Mouse (Mus musculus): ENCODE data around the gene Cib3. TPM values are rescaled to one million over a fixed set of nuclear protein-coding genes. Genes with fewer than 3 reads are reported as not detected.

Gene Cib3
- polyA plus RNA-seq (2015; fragmentation: Nextera tagmentation; extraction: Ambion mirVana), result not detected in 2 replicates

DNA sequence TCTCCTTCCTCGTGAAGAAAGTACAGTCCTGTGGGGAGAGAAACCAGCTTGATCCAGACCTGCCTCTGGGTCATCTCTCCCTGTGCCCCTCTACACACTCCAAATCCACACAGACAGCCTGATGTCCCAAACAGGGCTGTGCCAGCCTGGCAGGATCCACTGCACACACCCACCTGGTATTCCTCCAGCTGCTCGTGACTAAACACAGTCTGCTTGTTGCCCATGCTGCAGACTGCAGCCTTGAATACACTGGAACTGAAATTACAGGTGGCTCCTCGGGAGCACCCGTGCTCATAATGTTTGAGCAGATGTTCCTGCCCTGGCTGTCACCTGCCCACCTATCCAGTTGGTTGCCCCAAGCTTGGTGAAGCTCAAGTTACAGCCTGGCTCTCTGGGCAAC, at the start of gene Cib3:
TSS of gene Cib3 (minus strand) at position 87 of the 400 bp plus-strand sequence.
- Histone ChIP-seq H3K9me3 (replicated peaks) (no peaks in the 10 kb centered on the region), H3K4me1 (no peaks in the 10 kb centered on the region), H3K36me3 (no peaks in the 10 kb centered on the region), H3K4me3 (replicated peaks) (no peak within 1 kb of the TSS), H3K27ac (replicated peaks) (no peak within 1 kb of the TSS), H3K27me3 (replicated peaks) (peaks cover 28% of the 10 kb centered on the region), H3K9ac (replicated peaks) (no peak within 1 kb of the TSS), H3K4me2 (no peak within 1 kb of the TSS)
- WGBS, result 62% methylated on average over 4 of the region's 4 CpGs
- ATAC-seq (ENCODE audit: low FRiP score), result no peak

DNA sequence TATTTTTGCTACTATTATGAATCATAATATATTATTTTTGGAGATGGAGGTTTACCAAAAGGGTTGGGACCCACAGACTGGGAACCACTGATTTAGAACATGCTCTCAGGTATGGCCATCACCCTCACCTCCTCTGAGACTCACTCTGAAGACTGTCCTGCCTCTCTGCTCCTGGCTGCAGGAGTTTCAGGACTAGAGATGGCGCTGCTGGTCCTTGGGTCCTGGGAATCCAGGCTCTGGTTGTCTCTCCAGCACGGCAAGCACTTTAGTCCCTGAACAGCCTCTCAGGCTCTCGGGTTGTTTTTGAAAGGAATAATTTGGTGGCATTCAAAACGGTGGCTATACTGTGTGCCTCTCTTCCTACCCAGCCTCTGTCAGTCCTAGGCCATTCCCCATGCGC, 49.2 kb upstream of the Cib3 start:
- 57% methylated on average over 5 of the region's 5 CpGs for WGBS
- no peak for ATAC-seq (ENCODE audit: low FRiP score)
- H3K9ac ChIP-seq (replicated peaks), result no peak overlapping the region
- no peak overlapping the region for H3K4me2 ChIP-seq
- no peak overlapping the region for H3K4me3 ChIP-seq (replicated peaks)
- H3K27ac ChIP-seq (replicated peaks), result no peak overlapping the region
- peaks cover 2% of the 10 kb centered on the region; the same call in 1 of the 2 replicates for H3K36me3 ChIP-seq
- H3K4me1 ChIP-seq, result no peaks in the 10 kb centered on the region
- H3K27me3 ChIP-seq (replicated peaks), result no peaks in the 10 kb centered on the region
- no peaks in the 10 kb centered on the region for H3K9me3 ChIP-seq (replicated peaks)

DNA sequence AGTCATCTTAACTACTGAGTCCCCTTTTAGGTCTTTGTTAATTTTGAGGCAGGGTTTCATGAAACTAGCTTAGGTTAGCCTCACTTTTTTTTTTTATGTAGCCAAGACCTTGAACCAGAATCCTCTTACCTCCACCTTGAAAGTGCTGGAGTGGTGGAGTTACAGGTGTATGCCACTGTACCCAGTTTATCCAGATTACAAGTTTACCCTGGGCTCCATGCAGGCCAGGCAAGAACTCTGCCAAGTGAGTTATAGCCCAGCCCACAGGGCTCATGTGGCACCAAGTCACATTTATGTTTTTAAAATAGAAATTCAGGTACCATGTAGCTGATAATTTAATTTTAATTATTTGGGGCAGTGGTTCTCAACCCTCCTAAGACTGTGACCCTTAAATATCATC, 48.8 kb upstream of the Cib3 start:
- H3K9ac ChIP-seq (replicated peaks), result no peak overlapping the region
- no peaks in the 10 kb centered on the region for H3K4me1 ChIP-seq
- no peaks in the 10 kb centered on the region for H3K9me3 ChIP-seq (replicated peaks)
- no peak overlapping the region for H3K4me2 ChIP-seq
- H3K4me3 ChIP-seq (replicated peaks), result no peak overlapping the region
- H3K36me3 ChIP-seq, result peaks cover 5% of the 10 kb centered on the region; the same call in 1 of the 2 replicates
- H3K27me3 ChIP-seq (replicated peaks), result no peaks in the 10 kb centered on the region
- no peak for ATAC-seq (ENCODE audit: low FRiP score)
- H3K27ac ChIP-seq (replicated peaks), result no peak overlapping the region

DNA sequence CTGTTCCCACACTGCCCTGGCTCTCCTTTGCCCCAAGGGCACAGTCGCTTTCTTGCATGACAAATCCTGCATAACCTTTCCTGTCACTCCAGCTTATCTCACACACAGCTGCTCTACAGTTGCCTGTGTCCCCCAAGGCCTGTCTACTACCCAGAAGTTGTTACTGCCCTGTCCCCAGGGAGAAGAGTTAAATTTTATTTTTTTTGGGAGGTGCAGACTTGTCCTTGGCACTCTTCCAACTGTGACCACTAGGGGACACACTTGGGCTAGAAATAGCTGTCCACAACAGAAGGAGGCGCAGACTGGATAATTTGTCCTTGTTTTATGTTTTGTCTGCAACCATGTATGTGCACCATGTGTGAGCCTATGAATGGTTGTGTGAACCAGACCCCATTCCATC, 48.4 kb upstream of the Cib3 start:
- Histone ChIP-seq H3K27me3 (replicated peaks) (no peaks in the 10 kb centered on the region), H3K9me3 (replicated peaks) (no peaks in the 10 kb centered on the region), H3K4me2 (no peak overlapping the region), H3K9ac (replicated peaks) (no peak overlapping the region), H3K36me3 (peaks cover 5% of the 10 kb centered on the region), H3K4me3 (replicated peaks) (no peak overlapping the region), H3K4me1 (no peaks in the 10 kb centered on the region), H3K27ac (replicated peaks) (no peak overlapping the region)
- ATAC-seq (ENCODE audit: low FRiP score), result peak; percentile 36; the same call in 1 of the 2 replicates
- 22% methylated on average over 2 of the region's 2 CpGs for WGBS

DNA sequence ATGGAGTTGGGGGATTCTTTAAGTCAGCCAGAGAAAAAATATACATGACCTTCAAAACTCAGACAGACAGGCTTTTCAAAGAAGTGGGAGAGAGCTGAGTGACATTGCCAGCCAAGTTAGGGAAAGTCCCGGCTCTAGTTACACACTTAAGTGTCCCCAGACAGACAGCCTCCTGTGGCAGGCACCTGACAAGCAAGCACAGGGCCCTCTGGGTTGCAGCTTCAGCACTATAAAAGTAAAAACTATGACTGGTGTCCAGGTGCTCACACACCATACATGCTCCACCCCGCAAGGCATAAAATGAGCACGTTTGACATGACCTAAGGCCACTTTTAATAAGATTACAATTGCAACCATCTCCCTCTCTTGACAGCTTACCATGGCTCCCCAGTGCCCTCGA, 47.9 kb upstream of the Cib3 start:
- no peak overlapping the region for H3K4me3 ChIP-seq (replicated peaks)
- no peak for ATAC-seq (ENCODE audit: low FRiP score)
- WGBS, result 46% methylated on average over 4 of the region's 4 CpGs
- H3K4me2 ChIP-seq, result no peak overlapping the region
- H3K9ac ChIP-seq (replicated peaks), result no peak overlapping the region
- peaks cover 7% of the 10 kb centered on the region for H3K36me3 ChIP-seq
- no peak overlapping the region for H3K27ac ChIP-seq (replicated peaks)
- no peaks in the 10 kb centered on the region for H3K9me3 ChIP-seq (replicated peaks)
- no peaks in the 10 kb centered on the region for H3K4me1 ChIP-seq
- no peaks in the 10 kb centered on the region for H3K27me3 ChIP-seq (replicated peaks)

DNA sequence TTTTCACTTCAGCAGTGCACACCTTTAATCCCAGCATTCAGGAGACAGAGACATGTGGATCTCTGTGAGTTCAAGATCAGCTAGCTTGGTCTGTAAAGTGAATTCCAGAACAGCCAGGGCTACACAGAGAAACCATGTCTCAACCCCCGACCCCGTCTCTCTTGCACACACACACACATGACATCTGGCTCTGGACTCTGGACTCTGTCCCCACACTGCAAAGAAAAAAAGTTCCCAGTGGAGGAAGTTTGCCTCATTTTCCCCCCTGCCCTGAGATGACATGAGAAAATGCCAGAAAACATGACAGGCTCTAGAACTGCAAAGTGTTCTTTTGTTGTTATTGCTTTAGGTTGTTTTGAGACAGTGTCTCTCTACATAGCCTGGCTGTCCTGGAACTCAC, 47.2 kb upstream of the Cib3 start:
- H3K36me3 ChIP-seq, result peaks cover 15% of the 10 kb centered on the region
- 61% methylated on average over 2 of the region's 2 CpGs for WGBS
- H3K27me3 ChIP-seq (replicated peaks), result no peaks in the 10 kb centered on the region
- ATAC-seq (ENCODE audit: low FRiP score), result no peak
- no peaks in the 10 kb centered on the region for H3K4me1 ChIP-seq
- H3K9ac ChIP-seq (replicated peaks), result no peak overlapping the region
- H3K27ac ChIP-seq (replicated peaks), result no peak overlapping the region
- H3K9me3 ChIP-seq (replicated peaks), result no peaks in the 10 kb centered on the region
- H3K4me2 ChIP-seq, result no peak overlapping the region
- H3K4me3 ChIP-seq (replicated peaks), result no peak overlapping the region

DNA sequence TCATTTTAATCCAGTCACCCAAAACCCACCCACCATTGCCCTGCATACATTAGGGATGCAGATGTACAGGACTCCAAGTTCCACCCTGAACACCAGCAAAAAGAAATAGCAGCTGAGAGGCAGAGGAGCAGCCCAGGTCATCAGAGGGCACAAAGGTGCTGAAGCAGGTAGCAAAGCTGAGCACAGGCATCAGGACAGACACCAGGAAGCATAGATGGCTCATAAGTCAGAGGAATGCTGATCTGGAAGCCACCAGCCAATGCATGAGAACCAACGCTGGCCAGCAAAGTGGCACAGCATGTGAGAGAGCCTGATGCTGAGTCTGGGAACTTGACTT, 45.2 kb upstream of the Cib3 start:
- ATAC-seq (ENCODE audit: low FRiP score), result no peak
- Histone ChIP-seq H3K9ac (replicated peaks) (no peak overlapping the region), H3K4me3 (replicated peaks) (no peak overlapping the region), H3K27me3 (replicated peaks) (no peaks in the 10 kb centered on the region), H3K9me3 (replicated peaks) (no peaks in the 10 kb centered on the region), H3K4me2 (no peak overlapping the region), H3K27ac (replicated peaks) (no peak overlapping the region), H3K4me1 (no peaks in the 10 kb centered on the region), H3K36me3 (peaks cover 32% of the 10 kb centered on the region)
- 79% methylated on average over 1 of the region's 1 CpGs for WGBS

DNA sequence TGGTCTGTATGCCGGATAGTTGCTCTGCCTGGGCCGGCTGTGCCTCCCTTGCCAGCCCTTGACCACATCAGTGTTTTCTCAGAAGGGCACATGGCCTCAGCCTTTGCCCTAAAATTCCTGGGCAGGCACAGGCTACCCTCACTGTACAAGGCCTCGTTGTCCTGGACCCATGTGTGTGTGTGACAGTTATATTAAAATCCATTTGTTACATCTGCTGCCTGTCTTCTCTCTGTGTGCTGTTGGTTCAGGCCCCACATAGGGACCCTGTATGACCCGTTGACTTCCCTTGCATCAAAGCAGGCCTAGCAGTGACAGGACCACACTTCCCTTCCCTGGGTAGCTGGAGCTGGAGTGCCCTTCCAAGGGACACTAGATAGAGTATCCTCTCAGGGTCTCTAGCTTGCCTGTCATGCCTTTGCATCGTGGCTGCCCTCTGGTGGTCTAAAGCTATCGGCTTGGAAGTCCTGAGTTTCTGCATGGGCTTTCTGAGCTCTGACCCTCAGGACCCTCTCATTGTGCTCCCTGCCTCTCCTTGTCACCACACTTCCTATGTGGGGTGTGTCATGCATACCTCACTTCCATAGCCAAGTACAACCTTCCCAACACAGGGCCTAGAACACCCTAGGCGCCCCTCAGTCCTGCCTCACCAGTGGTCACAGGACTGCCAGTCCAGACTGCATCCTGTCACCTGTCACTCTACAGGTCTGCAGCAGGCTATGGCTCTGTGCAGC, 44.7 kb upstream of the Cib3 start:
- Histone ChIP-seq H3K4me3 (replicated peaks) (no peak overlapping the region), H3K9ac (replicated peaks) (no peak overlapping the region), H3K36me3 (peaks cover 37% of the 10 kb centered on the region), H3K4me1 (no peaks in the 10 kb centered on the region), H3K27me3 (replicated peaks) (no peaks in the 10 kb centered on the region), H3K9me3 (replicated peaks) (no peaks in the 10 kb centered on the region), H3K27ac (replicated peaks) (no peak overlapping the region), H3K4me2 (no peak overlapping the region)
- WGBS, result 58% methylated on average over 7 of the region's 7 CpGs
- peak; percentile 20; the same call in 1 of the 2 replicates for ATAC-seq (ENCODE audit: low FRiP score)

DNA sequence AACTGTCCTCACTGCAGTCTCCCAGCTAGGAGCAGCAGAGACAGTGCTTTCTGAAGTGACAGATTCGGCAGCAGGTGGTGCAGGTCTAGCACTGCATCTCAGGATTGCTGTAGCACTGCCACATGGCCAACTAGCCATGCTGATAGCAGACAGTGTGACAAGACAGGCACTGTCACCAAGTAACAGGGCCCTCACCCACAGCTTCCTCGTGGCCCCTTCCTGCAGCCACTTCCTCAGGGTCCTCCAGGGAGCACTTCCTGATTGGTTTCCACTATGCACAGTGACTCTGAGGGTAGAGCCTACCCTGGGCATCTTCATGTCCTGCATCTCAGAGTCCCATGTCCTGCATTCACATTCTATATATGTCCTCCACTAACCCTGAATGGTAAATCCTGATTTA, 32.0 kb upstream of the Cib3 start:
- H3K27ac ChIP-seq (replicated peaks), result no peak overlapping the region
- peaks cover 23% of the 10 kb centered on the region for H3K4me1 ChIP-seq
- H3K27me3 ChIP-seq (replicated peaks), result no peaks in the 10 kb centered on the region
- H3K36me3 ChIP-seq, result peaks cover 33% of the 10 kb centered on the region
- H3K4me3 ChIP-seq (replicated peaks), result no peak overlapping the region
- H3K4me2 ChIP-seq, result no peak overlapping the region
- ATAC-seq (ENCODE audit: low FRiP score), result no peak
- H3K9me3 ChIP-seq (replicated peaks), result no peaks in the 10 kb centered on the region
- no peak overlapping the region for H3K9ac ChIP-seq (replicated peaks)
- WGBS, result 87% methylated on average over 2 of the region's 2 CpGs

DNA sequence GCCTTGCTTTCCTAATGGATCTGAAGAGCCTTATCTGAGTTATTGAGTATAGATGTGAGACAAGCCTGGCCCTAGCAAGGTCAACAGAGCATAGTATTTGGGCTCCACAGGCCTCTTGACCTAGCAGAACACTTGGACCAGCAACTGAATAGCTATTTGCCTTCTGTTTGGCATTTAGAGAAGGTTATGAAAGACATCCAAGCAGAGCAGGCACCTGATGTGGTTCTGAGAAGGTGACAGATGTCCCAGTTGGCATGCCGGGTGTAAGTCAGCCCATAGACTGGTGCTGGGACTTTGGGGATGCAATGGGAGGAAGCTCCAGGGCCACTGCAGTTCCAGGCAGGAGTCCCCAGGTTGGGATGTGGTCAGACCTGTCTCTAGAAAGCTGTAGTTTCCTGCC, 29.6 kb upstream of the Cib3 start:
- Histone ChIP-seq H3K9me3 (replicated peaks) (no peaks in the 10 kb centered on the region), H3K4me1 (peaks cover 26% of the 10 kb centered on the region), H3K4me3 (replicated peaks) (no peak overlapping the region), H3K4me2 (peak overlapping the region; percentile 1; the same call in 1 of the 2 replicates), H3K9ac (replicated peaks) (no peak overlapping the region), H3K27me3 (replicated peaks) (no peaks in the 10 kb centered on the region), H3K27ac (replicated peaks) (no peak overlapping the region), H3K36me3 (peaks cover 31% of the 10 kb centered on the region)
- ATAC-seq (ENCODE audit: low FRiP score), result no peak
- WGBS, result 96% methylated on average over 1 of the region's 1 CpGs

DNA sequence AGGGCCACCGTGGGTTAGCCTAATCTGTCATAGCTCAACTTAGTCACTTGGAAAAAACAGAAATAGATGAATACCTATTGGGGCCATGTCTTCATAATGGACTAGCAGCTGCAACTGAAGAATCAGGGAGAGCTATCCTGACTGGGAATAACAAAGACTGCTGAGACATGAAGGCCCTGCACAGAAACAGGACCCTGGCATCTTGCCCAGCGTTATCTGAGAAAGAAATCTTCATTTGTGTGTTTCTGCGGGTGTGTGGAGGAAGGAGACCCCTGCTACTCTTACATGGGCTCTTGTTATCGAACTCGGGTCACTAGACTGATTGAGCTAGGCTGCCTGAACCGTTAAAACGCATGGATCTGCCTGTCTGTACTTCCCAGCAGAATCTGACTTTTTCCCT, 28.3 kb upstream of the Cib3 start:
- Histone ChIP-seq H3K9me3 (replicated peaks) (no peaks in the 10 kb centered on the region), H3K4me1 (peaks cover 26% of the 10 kb centered on the region), H3K9ac (replicated peaks) (peak overlapping the region; percentile 76), H3K4me2 (peak overlapping the region; percentile 82), H3K27me3 (replicated peaks) (no peaks in the 10 kb centered on the region), H3K4me3 (replicated peaks) (peak overlapping the region; percentile 85), H3K27ac (replicated peaks) (peak overlapping the region; percentile 98), H3K36me3 (peaks cover 19% of the 10 kb centered on the region)
- 52% methylated on average over 7 of the region's 7 CpGs for WGBS
- no peak for ATAC-seq (ENCODE audit: low FRiP score)

DNA sequence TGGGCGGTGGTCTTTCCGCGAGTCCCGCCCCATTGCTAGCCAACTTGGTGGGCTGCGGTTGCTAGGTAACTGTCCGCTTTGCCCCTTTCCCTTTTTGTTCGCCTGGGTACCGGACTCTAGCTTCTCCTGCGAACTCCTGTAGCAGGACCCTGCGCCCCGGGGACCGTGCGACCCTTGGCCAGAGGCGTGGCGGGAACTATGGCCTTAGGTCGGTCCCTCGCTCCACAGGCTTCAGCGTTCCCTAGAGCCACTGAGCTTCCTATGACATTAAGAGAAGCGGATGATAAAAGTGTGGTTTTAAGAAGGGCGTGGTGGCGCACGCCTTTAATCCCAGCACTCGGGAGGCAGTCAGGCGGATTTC, 27.7 kb upstream of the Cib3 start:
- Histone ChIP-seq H3K9ac (replicated peaks) (peak overlapping the region; percentile 76), H3K9me3 (replicated peaks) (no peaks in the 10 kb centered on the region), H3K4me3 (replicated peaks) (peak overlapping the region; percentile 85), H3K27ac (replicated peaks) (peak overlapping the region; percentile 98), H3K27me3 (replicated peaks) (no peaks in the 10 kb centered on the region), H3K4me1 (peaks cover 26% of the 10 kb centered on the region), H3K36me3 (peaks cover 17% of the 10 kb centered on the region), H3K4me2 (peak overlapping the region; percentile 82)
- ATAC-seq (ENCODE audit: low FRiP score), result peak; percentile 50; the same call in 1 of the 2 replicates
- 1% methylated on average over 24 of the region's 24 CpGs for WGBS

All from neural tube, embryonic 15.5 days (tissue).